Mouse (Mus musculus) MEL (cell line): ENCODE measurements around the gene Nfatc2ip. TPM values are rescaled to one million over a fixed set of nuclear protein-coding genes. Genes with fewer than 3 reads are reported as not detected.
A peak's percentile ranks its signal among the peaks of the same experiment; 100 is the strongest.

ENCODE experiments used
- DNase-seq: peaks from one replicate; pipeline ENCODE4 v3.0.0; 2011; ENCODE audit warnings: low read depth, low spot score
- H3K27ac ChIP-seq: 2 replicates; pipeline ENCODE4 v1.5.1; 2012; ENCODE audit warnings: low read depth, mild to moderate bottlenecking, control low read depth, low read length, moderate library complexity; ENCODE audit not compliant: control insufficient read depth
- H3K27me3 ChIP-seq, 2 experiments: fragments of 150-350 bp in 1 of 2; sonication (generic) in 1 of 2; 2 replicates each; pipeline ENCODE4 v1.6.1; 2012; ENCODE audit warnings: low read length in 2 of 2, mild to moderate bottlenecking in 2 of 2, improper control_type of control experiment in 1 of 2, moderate library complexity in 1 of 2; ENCODE audit not compliant: insufficient read depth in 2 of 2, control insufficient read depth in 1 of 2
- H3K36me3 ChIP-seq, 2 experiments: 2 replicates each; pipeline ENCODE4 v1.6.1; 2012 to 2014; ENCODE audit warnings: low read length in 2 of 2, improper control_type of control experiment in 1 of 2, inconsistent platforms in 1 of 2, mild to moderate bottlenecking in 1 of 2; ENCODE audit not compliant: insufficient read depth in 2 of 2, control insufficient read depth in 1 of 2
- H3K4me1 ChIP-seq, 2 experiments: fragments of 150-350 bp in 1 of 2; sonication (generic) in 1 of 2; 2 replicates each; pipeline ENCODE4 v1.6.1; 2012; ENCODE audit warnings: low read length in 2 of 2, improper control_type of control experiment in 1 of 2, mild to moderate bottlenecking in 1 of 2; ENCODE audit not compliant: insufficient read depth in 2 of 2, control insufficient read depth in 1 of 2
- H3K4me3 ChIP-seq, 2 experiments: fragments of 150-350 bp in 1 of 2; sonication (generic) in 1 of 2; 2 replicates each; pipeline ENCODE4 v1.5.1; 2012; ENCODE audit warnings: low read depth in 2 of 2, low read length in 2 of 2, mild to moderate bottlenecking in 2 of 2, moderate library complexity in 2 of 2, control low read depth in 1 of 2, improper control_type of control experiment in 1 of 2; ENCODE audit not compliant: control insufficient read depth in 1 of 2, insufficient read depth in 1 of 2
- H3K79me2 ChIP-seq: 2 replicates; pipeline ENCODE4 v1.6.1; 2012; ENCODE audit warnings: mild to moderate bottlenecking, low read length, moderate library complexity; ENCODE audit not compliant: control insufficient read depth, poor library complexity, insufficient read depth
- H3K9ac ChIP-seq: 2 replicates; pipeline ENCODE4 v1.6.1; 2012; ENCODE audit warnings: low read depth, mild to moderate bottlenecking, control low read depth, low read length, moderate library complexity; ENCODE audit not compliant: control insufficient read depth, poor library complexity, severe bottlenecking
- H3K9me3 ChIP-seq: fragments of 150-350 bp; sonication (generic); replicated peaks from 2 replicates; pipeline ENCODE4 v1.6.1; 2012; ENCODE audit warnings: mild to moderate bottlenecking, low read length, improper control_type of control experiment, moderate library complexity; ENCODE audit not compliant: insufficient read depth
- BHLHE40 ChIP-seq: IDR thresholded peaks from 2 replicates; pipeline ENCODE4 v1.6.1; 2012; ENCODE audit warnings: low read depth, mild to moderate bottlenecking, inconsistent platforms, low read length, improper control_type of control experiment, borderline replicate concordance
- CHD2 ChIP-seq: IDR thresholded peaks from 2 replicates; pipeline ENCODE4 v1.6.1; 2011; ENCODE audit warnings: low read length, improper control_type of control experiment
- CTCF ChIP-seq, 3 experiments: IDR thresholded peaks in 2 of 3; conservative IDR thresholded peaks in 1 of 3; 2 replicates each; pipeline ENCODE4 v1.5.1; 2011 to 2012; ENCODE audit warnings: low read length in 3 of 3, low read depth in 2 of 3, mild to moderate bottlenecking in 2 of 3, improper control_type of control experiment in 1 of 3, inconsistent platforms in 1 of 3, mixed read lengths in 1 of 3, moderate library complexity in 1 of 3; ENCODE audit not compliant: control insufficient read depth in 1 of 3, insufficient read depth in 1 of 3, poor library complexity in 1 of 3, severe bottlenecking in 1 of 3
- ELF1 ChIP-seq: IDR thresholded peaks from 2 replicates; pipeline ENCODE4 v1.6.1; 2014; ENCODE audit warnings: low read depth, mild to moderate bottlenecking, inconsistent platforms, low read length, improper control_type of control experiment, moderate library complexity
- EP300 ChIP-seq, 2 experiments: IDR thresholded peaks; 2 replicates each; pipeline ENCODE4 v1.6.1; 2011; ENCODE audit warnings: improper control_type of control experiment in 2 of 2, low read length in 2 of 2, low read depth in 1 of 2, mild to moderate bottlenecking in 1 of 2
- ETS1 ChIP-seq: IDR thresholded peaks from 2 replicates; pipeline ENCODE4 v1.6.1; 2012; ENCODE audit warnings: low read depth, mild to moderate bottlenecking, inconsistent platforms, low read length, improper control_type of control experiment, moderate library complexity
- HCFC1 ChIP-seq: IDR thresholded peaks from 2 replicates; pipeline ENCODE4 v1.6.1; 2012; ENCODE audit warnings: low read depth, mild to moderate bottlenecking, inconsistent platforms, low read length, improper control_type of control experiment, moderate library complexity
- JUND ChIP-seq: IDR thresholded peaks from 2 replicates; pipeline ENCODE4 v1.6.1; 2011; ENCODE audit warnings: low read depth, mild to moderate bottlenecking, improper control_type of control experiment, low read length
- KAT2A ChIP-seq: conservative IDR thresholded peaks from 2 replicates; pipeline ENCODE4 v1.6.1; 2012; ENCODE audit warnings: low read depth, low read length, improper control_type of control experiment, inconsistent platforms
- MAFK ChIP-seq: IDR thresholded peaks from 2 replicates; pipeline ENCODE4 v1.6.1; 2011; ENCODE audit warnings: low read depth, mild to moderate bottlenecking, low read length, improper control_type of control experiment, borderline replicate concordance
- MAX ChIP-seq: IDR thresholded peaks from 2 replicates; pipeline ENCODE4 v1.6.1; 2011; ENCODE audit warnings: low read length, improper control_type of control experiment
- MAZ ChIP-seq: IDR thresholded peaks from 2 replicates; pipeline ENCODE4 v1.6.1; 2012; ENCODE audit warnings: low read depth, mild to moderate bottlenecking, inconsistent platforms, low read length, improper control_type of control experiment
- MEF2A ChIP-seq: IDR thresholded peaks from 2 replicates; pipeline ENCODE4 v1.6.1; 2014; ENCODE audit warnings: low read depth, mild to moderate bottlenecking, inconsistent platforms, low read length, improper control_type of control experiment; ENCODE audit not compliant: poor library complexity, insufficient replicate concordance, severe bottlenecking; ENCODE audit errors: extremely low read depth
- MXI1 ChIP-seq: IDR thresholded peaks from 2 replicates; pipeline ENCODE4 v1.6.1; 2011; ENCODE audit warnings: mild to moderate bottlenecking, low read depth, low read length, improper control_type of control experiment
- MYB ChIP-seq: IDR thresholded peaks from 2 replicates; pipeline ENCODE4 v1.6.1; 2011; ENCODE audit warnings: mild to moderate bottlenecking, low read depth, low read length, improper control_type of control experiment
- MYC ChIP-seq: IDR thresholded peaks from 2 replicates; pipeline ENCODE4 v1.6.1; 2011; ENCODE audit warnings: low read depth, mild to moderate bottlenecking, low read length, improper control_type of control experiment, moderate library complexity
- NRF1 ChIP-seq: IDR thresholded peaks from 2 replicates; pipeline ENCODE4 v1.6.1; 2014; ENCODE audit warnings: low read depth, mild to moderate bottlenecking, inconsistent platforms, low read length, improper control_type of control experiment, moderate library complexity; ENCODE audit not compliant: poor library complexity, insufficient read depth, severe bottlenecking
- POLR2A ChIP-seq, 2 experiments: IDR thresholded peaks; 2 replicates each; pipeline ENCODE4 v1.6.1; 2011 to 2012; ENCODE audit warnings: low read length in 2 of 2, mild to moderate bottlenecking in 2 of 2, control low read depth in 1 of 2, improper control_type of control experiment in 1 of 2, low read depth in 1 of 2, moderate library complexity in 1 of 2; ENCODE audit not compliant: control insufficient read depth in 1 of 2, insufficient read depth in 1 of 2, poor library complexity in 1 of 2
- POLR2AphosphoS2 ChIP-seq: IDR thresholded peaks from 2 replicates; pipeline ENCODE4 v1.6.1; 2011; ENCODE audit warnings: low read length, improper control_type of control experiment
- POLR2AphosphoS5 ChIP-seq: IDR thresholded peaks from 2 replicates; pipeline ENCODE4 v1.6.1; 2012; ENCODE audit warnings: low read depth, borderline replicate concordance, mild to moderate bottlenecking, inconsistent platforms, low read length, moderate library complexity, mixed read lengths
- RAD21 ChIP-seq: IDR thresholded peaks from 2 replicates; pipeline ENCODE4 v1.6.1; 2011; ENCODE audit warnings: mild to moderate bottlenecking, low read depth, low read length, improper control_type of control experiment
- RCOR1 ChIP-seq: IDR thresholded peaks from 2 replicates; pipeline ENCODE4 v1.6.1; 2012; ENCODE audit warnings: low read depth, mild to moderate bottlenecking, inconsistent platforms, low read length, improper control_type of control experiment
- SIN3A ChIP-seq: IDR thresholded peaks from 2 replicates; pipeline ENCODE4 v1.6.1; 2012; ENCODE audit warnings: low read length, improper control_type of control experiment, inconsistent platforms
- SMC3 ChIP-seq: IDR thresholded peaks from 2 replicates; pipeline ENCODE4 v1.6.1; 2011; ENCODE audit warnings: low read depth, low read length, improper control_type of control experiment
- TAL1 ChIP-seq: IDR thresholded peaks from 2 replicates; pipeline ENCODE4 v1.6.1; 2012; ENCODE audit warnings: mild to moderate bottlenecking, inconsistent platforms, low read length, moderate library complexity, mixed read lengths
- TCF12 ChIP-seq: IDR thresholded peaks from 2 replicates; pipeline ENCODE4 v1.6.1; 2014; ENCODE audit warnings: low read depth, mild to moderate bottlenecking, inconsistent platforms, low read length, improper control_type of control experiment, moderate library complexity
- USF1 ChIP-seq: IDR thresholded peaks from 2 replicates; pipeline ENCODE4 v1.6.1; 2014; ENCODE audit warnings: low read depth, mild to moderate bottlenecking, inconsistent platforms, low read length, improper control_type of control experiment, moderate library complexity
- USF2 ChIP-seq, 2 experiments: IDR thresholded peaks; 2 replicates each; pipeline ENCODE4 v1.6.1; 2011 to 2012; ENCODE audit warnings: improper control_type of control experiment in 2 of 2, low read length in 2 of 2, borderline replicate concordance in 1 of 2, inconsistent platforms in 1 of 2, low read depth in 1 of 2, mild to moderate bottlenecking in 1 of 2; ENCODE audit not compliant: insufficient read depth in 1 of 2
- ZC3H11A ChIP-seq: IDR thresholded peaks from 2 replicates; pipeline ENCODE4 v1.6.1; 2012; ENCODE audit warnings: low read depth, mild to moderate bottlenecking, inconsistent platforms, low read length, improper control_type of control experiment
- ZKSCAN1 ChIP-seq: IDR thresholded peaks from 2 replicates; pipeline ENCODE4 v1.6.1; 2012; ENCODE audit warnings: low read depth, mild to moderate bottlenecking, inconsistent platforms, low read length, improper control_type of control experiment, moderate library complexity
- ZMIZ1 ChIP-seq: IDR thresholded peaks from 2 replicates; pipeline ENCODE4 v1.6.1; 2012; ENCODE audit warnings: low read depth, mild to moderate bottlenecking, inconsistent platforms, low read length, improper control_type of control experiment, moderate library complexity
- polyA plus RNA-seq, 2 experiments: library from polyadenylated mRNA; stranded (reverse) in 1 of 2; unstranded in 1 of 2; fragments of >175 nt in 1 of 2; fragments of >200 nt in 1 of 2; gene quantifications; 2 replicates each; pipeline versions ENCODE4 v1.2.1 to v1.2.4; 2012; ENCODE audit warnings: low replicate concordance in 2 of 2, low read depth in 1 of 2; ENCODE audit not compliant: insufficient read length in 2 of 2, insufficient read depth in 1 of 2, missing spikeins in 1 of 2
- total RNA-seq: library from RNA; depleted of rRNA; stranded (reverse); fragments of 300-350 nt; gene quantifications from 2 replicates; pipeline ENCODE4 v1.2.3, GENCODE M21; 2012

Gene Nfatc2ip
- total and polyA plus RNA-seq, 3 experiments: 7.9 to 13.0 TPM; not detected in 1

GRCm38 (mm10) chr7:126421756-126422155 is 25.2 kb upstream of the Nfatc2ip start:
- 0 out of 4 replicates have a peak, but pooled peaks cover 0 to 3% of the 10 kb centered on the region in 2 experiments for H3K36me3 ChIP-seq
- H3K27me3 ChIP-seq: no peaks in the 10 kb centered on the region
- no peak overlapping the region for H3K9ac ChIP-seq
- H3K4me3 ChIP-seq: no peak overlapping the region
- peaks cover 0 to 10% of the 10 kb centered on the region in 2 experiments; a peak in 2 of 4 replicates for H3K4me1 ChIP-seq
- DNase-seq: peak; percentile 29
- no peak overlapping the region for H3K27ac ChIP-seq
- H3K9me3 ChIP-seq: no peaks in the 10 kb centered on the region
- no peaks in the 10 kb centered on the region for H3K79me2 ChIP-seq
- TF ChIP-seq POLR2AphosphoS5: no peak
- TF ChIP-seq SMC3: no peak
- no peak for TF ChIP-seq MAFK
- no peak for TF ChIP-seq MEF2A
- no peak for TF ChIP-seq MYB
- no peak for TF ChIP-seq NRF1
- TF ChIP-seq ELF1: no peak
- TF ChIP-seq ZC3H11A: no peak
- no peak for TF ChIP-seq HCFC1
- no peak for TF ChIP-seq USF1
- TF ChIP-seq MAX: no peak
- TF ChIP-seq ZMIZ1: no peak
- no peak for TF ChIP-seq BHLHE40
- TF ChIP-seq KAT2A: no peak
- TF ChIP-seq SIN3A: no peak
- no peak for TF ChIP-seq JUND
- no peak for TF ChIP-seq CHD2
- TF ChIP-seq EP300 (IDR thresholded peaks at IDR 0.05; ENCODE audit: low read depth in 1 of 2, low read length in 2 of 2): no peak
- TF ChIP-seq ZKSCAN1: no peak

- Histone ChIP-seq H3K27ac (no peak overlapping the region), H3K79me2 (no peaks in the 10 kb centered on the region), H3K27me3 (no peaks in the 10 kb centered on the region), H3K36me3 (0 out of 4 replicates have a peak, but pooled peaks cover 0 to 3% of the 10 kb centered on the region in 2 experiments)
- TF ChIP-seq MAZ (no peak), MAX (no peak), POLR2AphosphoS2 (no peak), RAD21 (no peak), ZC3H11A (no peak), MYB (no peak), SIN3A (no peak), CTCF (IDR thresholded peaks at IDR 0.05 in 2 of 3, conservative IDR thresholded peaks at IDR 0.05 in 1 of 3; ENCODE audit: control insufficient read depth in 1 of 3, insufficient read depth in 1 of 3, low read depth in 2 of 3, low read length in 3 of 3, poor library complexity in 1 of 3, severe bottlenecking in 1 of 3) (no peak), CHD2 (no peak), POLR2A (IDR thresholded peaks at IDR 0.05; ENCODE audit: control insufficient read depth in 1 of 2, insufficient read depth in 1 of 2, low read depth in 1 of 2, low read length in 2 of 2, poor library complexity in 1 of 2) (no peak), TAL1 (no peak), USF2 (IDR thresholded peaks at IDR 0.05; ENCODE audit: borderline replicate concordance in 1 of 2, insufficient read depth in 1 of 2, low read depth in 1 of 2, low read length in 2 of 2) (no peak), MYC (no peak), MXI1 (no peak), RCOR1 (no peak), TCF12 (no peak), ETS1 (no peak), ZKSCAN1 (no peak)
- TF ChIP-seq, all 39 proteins: peak for 0
- Histone ChIP-seq H3K9me3 (no peaks in the 10 kb centered on the region), H3K4me1 (peaks cover 0 to 17% of the 10 kb centered on the region in 2 experiments; a peak in 2 of 4 replicates), H3K9ac (no peak overlapping the region), H3K4me3 (no peak overlapping the region)
- DNase-seq: no peak
These were observed 22.0 kb upstream of the Nfatc2ip start for GRCm38 (mm10) chr7:126418496-126418895.
